Mouse (Mus musculus): Measurements from ENCODE around the gene Lactb. TPM values are rescaled to one million over a fixed set of nuclear protein-coding genes. Genes with fewer than 3 reads are reported as not detected.
"Not testable (repeated sequence)": the region's sequence is repeated elsewhere in the genome, so short reads cannot be mapped to it uniquely, and the experiment has no call there.

Gene Lactb
- total and polyA plus RNA-seq, 2 experiments, result 24.4 to 41.4 TPM

DNA sequence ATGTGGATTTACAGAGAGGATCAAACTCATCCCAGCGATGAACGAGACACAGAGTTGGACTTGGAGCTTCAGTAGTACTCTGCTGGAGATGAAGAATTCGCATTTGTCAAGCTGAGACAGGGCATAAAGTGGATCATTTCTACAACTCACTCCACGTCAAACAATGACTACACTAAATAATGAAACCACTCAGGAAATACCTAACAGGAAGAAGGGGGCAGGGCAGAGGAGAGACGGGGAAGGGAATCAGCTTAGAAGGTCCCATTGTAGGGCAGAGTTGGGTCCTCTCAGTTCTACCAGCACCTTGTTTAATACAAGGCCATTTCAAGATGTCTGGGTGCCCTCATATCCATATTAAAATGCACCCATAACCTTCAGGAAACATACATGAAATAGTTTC lies 59.9 kb downstream of the Lactb start:
- WGBS, result 77% methylated on average over 5 of the region's 5 CpGs
- Histone ChIP-seq H3K9ac (ENCODE audit: low read depth, low read length) (no peak overlapping the region), H3K27me3 (ENCODE audit: control insufficient read depth, insufficient read depth, low read length) (0 out of 2 replicates have a peak, but pooled peaks cover 2% of the 10 kb centered on the region), H3K4me1 (ENCODE audit: control insufficient read depth, insufficient read depth, low read length) (no peaks in the 10 kb centered on the region), H3K79me2 (ENCODE audit: control insufficient read depth, insufficient read depth, low read length) (peaks cover 3% of the 10 kb centered on the region; the same call in 1 of the 2 replicates), H3K36me3 (ENCODE audit: control insufficient read depth, insufficient read depth, low read length) (no peaks in the 10 kb centered on the region), H3K4me3 (ENCODE audit: insufficient read depth, low read depth, low read length) (no peak overlapping the region), H3K27ac (replicated peaks; ENCODE audit: insufficient read depth, low read depth, low read length) (no peak overlapping the region)
- no peak for DNase-seq (ENCODE audit: extremely low read depth, low read depth, low spot score)
- no peak for TF ChIP-seq CTCF (IDR thresholded peaks at IDR 0.05; ENCODE audit: low read depth, low read length)
- TF ChIP-seq POLR2A (IDR thresholded peaks at IDR 0.05; ENCODE audit: extremely low read depth, insufficient read depth, low read length), result no peak

DNA sequence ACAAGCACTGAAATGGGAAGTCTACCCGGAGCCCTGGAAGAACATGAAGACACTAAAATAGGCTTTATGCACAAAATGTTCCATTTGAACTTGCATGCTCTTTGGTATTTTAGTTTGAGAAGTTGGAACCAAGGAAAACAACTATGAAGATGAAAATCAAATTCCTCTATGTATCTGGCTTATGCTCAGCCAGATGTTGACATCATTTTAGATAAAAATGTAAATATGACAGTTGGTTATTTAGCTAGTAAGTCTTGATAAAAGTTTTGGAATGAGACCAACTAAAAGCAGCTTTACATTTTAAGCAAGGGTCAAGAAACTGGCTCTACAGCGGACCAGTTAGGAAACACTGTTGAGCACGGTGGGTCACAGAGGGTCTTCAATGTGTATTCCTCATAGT lies 60.7 kb downstream of the Lactb start:
- no peak for TF ChIP-seq POLR2A (IDR thresholded peaks at IDR 0.05; ENCODE audit: extremely low read depth, insufficient read depth, low read length)
- TF ChIP-seq CTCF (IDR thresholded peaks at IDR 0.05; ENCODE audit: low read depth, low read length), result no peak
- Histone ChIP-seq H3K27me3 (ENCODE audit: control insufficient read depth, insufficient read depth, low read length) (0 out of 2 replicates have a peak, but pooled peaks cover 2% of the 10 kb centered on the region), H3K4me1 (ENCODE audit: control insufficient read depth, insufficient read depth, low read length) (no peaks in the 10 kb centered on the region), H3K9ac (ENCODE audit: low read depth, low read length) (no peak overlapping the region), H3K4me3 (ENCODE audit: insufficient read depth, low read depth, low read length) (no peak overlapping the region), H3K27ac (replicated peaks; ENCODE audit: insufficient read depth, low read depth, low read length) (no peak overlapping the region), H3K36me3 (ENCODE audit: control insufficient read depth, insufficient read depth, low read length) (no peaks in the 10 kb centered on the region), H3K79me2 (ENCODE audit: control insufficient read depth, insufficient read depth, low read length) (peaks cover 3% of the 10 kb centered on the region; the same call in 1 of the 2 replicates)
- WGBS, result 87% methylated on average over 3 of the region's 3 CpGs
- no peak for DNase-seq (ENCODE audit: extremely low read depth, low read depth, low spot score)

DNA sequence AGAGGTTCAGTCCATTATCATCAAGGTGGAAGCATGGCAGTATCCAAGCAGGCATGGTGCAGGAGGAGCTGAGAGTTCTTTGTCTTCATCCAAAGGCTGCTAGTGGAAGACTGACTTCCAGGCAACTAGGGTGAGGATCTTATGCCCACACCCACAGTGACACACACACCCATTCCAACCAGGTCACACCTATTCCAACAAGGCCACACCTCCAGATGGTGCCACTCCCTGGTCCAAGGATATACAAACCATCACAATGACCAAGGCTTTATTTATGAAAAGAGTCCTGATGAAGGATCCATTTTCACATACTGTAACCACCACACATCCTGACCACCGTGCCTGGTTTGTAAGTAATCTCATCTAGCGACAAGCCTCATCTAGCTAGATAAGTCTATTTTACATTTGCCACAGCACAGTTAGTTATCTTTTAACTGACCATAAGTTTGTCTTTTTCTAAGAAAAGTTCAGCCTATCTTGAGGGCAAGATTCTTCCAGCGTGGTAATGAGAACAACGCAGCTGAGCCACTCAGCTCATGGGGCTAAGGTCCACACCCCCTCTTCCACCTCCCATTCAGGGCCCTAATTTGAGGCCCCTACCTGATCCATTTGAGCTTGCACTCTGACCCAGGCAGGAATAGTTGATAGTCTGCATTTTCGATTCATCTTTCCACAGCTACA lies 61.9 kb downstream of the Lactb start:
- not testable (repeated sequence) for H3K4me1 ChIP-seq (ENCODE audit: control insufficient read depth, insufficient read depth, low read length); H3K27ac ChIP-seq (replicated peaks; ENCODE audit: insufficient read depth, low read depth, low read length); H3K79me2 ChIP-seq (ENCODE audit: control insufficient read depth, insufficient read depth, low read length); H3K36me3 ChIP-seq (ENCODE audit: control insufficient read depth, insufficient read depth, low read length); H3K27me3 ChIP-seq (ENCODE audit: control insufficient read depth, insufficient read depth, low read length); H3K4me3 ChIP-seq (ENCODE audit: insufficient read depth, low read depth, low read length); DNase-seq (ENCODE audit: extremely low read depth, low read depth, low spot score); H3K9ac ChIP-seq (ENCODE audit: low read depth, low read length)
- WGBS, result 94% methylated on average over 5 of the region's 5 CpGs

DNA sequence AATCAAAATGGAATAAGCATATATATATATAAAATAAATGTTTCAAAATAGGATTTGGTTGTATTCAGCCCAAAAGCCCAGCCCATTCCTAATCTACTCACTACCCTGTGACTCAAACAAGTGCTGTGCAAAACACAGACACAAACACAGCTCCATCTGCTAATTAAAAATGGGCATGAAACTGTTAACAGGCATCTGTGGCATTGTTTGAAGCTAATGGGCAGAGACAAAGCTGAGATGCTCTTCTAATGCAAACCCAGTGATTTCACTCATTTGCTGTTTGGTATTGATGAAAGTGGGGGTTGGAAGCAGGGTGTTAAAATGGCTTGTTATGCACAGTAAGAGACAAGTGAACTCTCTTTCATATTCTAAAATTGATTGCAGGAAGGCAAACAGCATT lies 63.0 kb downstream of the Lactb start:
- DNase-seq (ENCODE audit: extremely low read depth, low read depth, low spot score), result no peak
- no peak overlapping the region for H3K9ac ChIP-seq (ENCODE audit: low read depth, low read length)
- TF ChIP-seq POLR2A (IDR thresholded peaks at IDR 0.05; ENCODE audit: extremely low read depth, insufficient read depth, low read length) (no peak), CTCF (IDR thresholded peaks at IDR 0.05; ENCODE audit: low read depth, low read length) (no peak)
- no peak overlapping the region for H3K4me3 ChIP-seq (ENCODE audit: insufficient read depth, low read depth, low read length)
- 0 out of 2 replicates have a peak, but pooled peaks cover under 1% of the 10 kb centered on the region for H3K27me3 ChIP-seq (ENCODE audit: control insufficient read depth, insufficient read depth, low read length)
- no peaks in the 10 kb centered on the region for H3K36me3 ChIP-seq (ENCODE audit: control insufficient read depth, insufficient read depth, low read length)
- H3K79me2 ChIP-seq (ENCODE audit: control insufficient read depth, insufficient read depth, low read length), result peaks cover 3% of the 10 kb centered on the region; the same call in 1 of the 2 replicates
- H3K27ac ChIP-seq (replicated peaks; ENCODE audit: insufficient read depth, low read depth, low read length), result no peak overlapping the region
- H3K4me1 ChIP-seq (ENCODE audit: control insufficient read depth, insufficient read depth, low read length), result no peaks in the 10 kb centered on the region

DNA sequence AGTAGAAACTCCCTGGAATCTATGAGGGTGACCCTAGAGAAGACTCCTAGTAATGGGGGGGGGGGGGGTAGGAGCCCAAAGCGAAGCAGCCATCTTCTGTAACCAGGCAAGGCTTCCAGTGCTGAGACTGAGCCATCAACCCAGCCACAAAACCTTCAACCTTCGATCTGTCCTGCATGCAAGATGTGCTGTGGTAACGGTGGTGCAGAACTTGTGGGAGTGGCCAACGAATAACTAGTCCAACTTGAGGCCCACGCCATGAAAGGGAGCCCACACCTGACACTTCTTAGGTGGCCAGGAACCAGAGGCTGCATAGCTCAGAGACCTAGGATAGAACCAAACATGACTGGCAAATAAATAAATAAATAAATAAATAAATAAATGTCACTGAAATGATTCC lies 64.6 kb downstream of the Lactb start:
- Histone ChIP-seq H3K27me3 (ENCODE audit: control insufficient read depth, insufficient read depth, low read length) (no peaks in the 10 kb centered on the region), H3K36me3 (ENCODE audit: control insufficient read depth, insufficient read depth, low read length) (no peaks in the 10 kb centered on the region), H3K4me1 (ENCODE audit: control insufficient read depth, insufficient read depth, low read length) (no peaks in the 10 kb centered on the region), H3K9ac (ENCODE audit: low read depth, low read length) (no peak overlapping the region), H3K4me3 (ENCODE audit: insufficient read depth, low read depth, low read length) (no peak overlapping the region), H3K27ac (replicated peaks; ENCODE audit: insufficient read depth, low read depth, low read length) (no peak overlapping the region), H3K79me2 (ENCODE audit: control insufficient read depth, insufficient read depth, low read length) (peaks cover 5% of the 10 kb centered on the region; the same call in 1 of the 2 replicates)
- TF ChIP-seq CTCF (IDR thresholded peaks at IDR 0.05; ENCODE audit: low read depth, low read length), result no peak
- TF ChIP-seq POLR2A (IDR thresholded peaks at IDR 0.05; ENCODE audit: extremely low read depth, insufficient read depth, low read length), result no peak
- DNase-seq (ENCODE audit: extremely low read depth, low read depth, low spot score), result no peak
- WGBS, result 92% methylated on average over 5 of the region's 5 CpGs

DNA sequence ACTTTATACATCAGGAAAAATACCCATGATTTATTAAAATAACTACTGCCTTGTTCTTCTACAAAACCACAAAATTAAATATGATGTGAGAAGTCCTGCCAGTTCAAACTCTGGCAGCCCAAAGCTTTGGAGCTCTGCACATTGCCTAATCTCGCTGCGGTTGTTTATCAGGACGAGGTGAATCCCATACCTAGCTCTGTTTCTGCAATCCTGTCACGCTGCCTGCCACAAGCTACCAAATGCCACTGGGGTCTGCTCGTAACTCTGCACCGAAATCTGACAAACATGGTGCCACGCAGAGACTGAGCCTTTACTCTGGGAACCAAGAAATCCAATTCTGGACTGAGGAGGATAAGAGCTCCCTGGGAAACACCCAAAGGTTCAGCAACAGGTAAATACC lies 65.4 kb downstream of the Lactb start:
- H3K36me3 ChIP-seq (ENCODE audit: control insufficient read depth, insufficient read depth, low read length), result no peaks in the 10 kb centered on the region
- H3K9ac ChIP-seq (ENCODE audit: low read depth, low read length), result no peak overlapping the region
- WGBS, result 42% methylated on average over 7 of the region's 7 CpGs
- TF ChIP-seq POLR2A (IDR thresholded peaks at IDR 0.05; ENCODE audit: extremely low read depth, insufficient read depth, low read length) (no peak), CTCF (IDR thresholded peaks at IDR 0.05; ENCODE audit: low read depth, low read length) (no peak)
- no peak for DNase-seq (ENCODE audit: extremely low read depth, low read depth, low spot score)
- H3K79me2 ChIP-seq (ENCODE audit: control insufficient read depth, insufficient read depth, low read length), result peaks cover 5% of the 10 kb centered on the region; the same call in 1 of the 2 replicates
- H3K4me1 ChIP-seq (ENCODE audit: control insufficient read depth, insufficient read depth, low read length), result no peaks in the 10 kb centered on the region
- H3K27ac ChIP-seq (replicated peaks; ENCODE audit: insufficient read depth, low read depth, low read length), result no peak overlapping the region
- H3K4me3 ChIP-seq (ENCODE audit: insufficient read depth, low read depth, low read length), result no peak overlapping the region
- no peaks in the 10 kb centered on the region for H3K27me3 ChIP-seq (ENCODE audit: control insufficient read depth, insufficient read depth, low read length)
